8 mouse cellular contexts compared by ENCODE assay signal in genomic region chr13:67306718-67307117, GRCm38 (mm10). TPM values are rescaled to one million over a fixed set of nuclear protein-coding genes. Genes with fewer than 3 reads are reported as not detected.
A peak's percentile ranks its signal among the peaks of the same experiment; 100 is the strongest.
DNase-seq lines count a peak whose midpoint lies in the region; ATAC-seq and TF ChIP-seq lines count a peak whose summit lies in the region.

No protein-coding gene starts in this region.

- H3K36me3 ChIP-seq in ES-E14 (ENCODE audit: control insufficient read depth, insufficient read depth, low read length, poor library complexity, severe bottlenecking) = no peaks in the 10 kb centered on the region
- no peaks in the 10 kb centered on the region for H3K36me3 ChIP-seq in forebrain, embryonic 12.5 days (replicated peaks)
- H3K36me3 ChIP-seq in limb, embryonic 11.5 days (ENCODE audit: control insufficient read depth, insufficient read depth, low read length) = no peaks in the 10 kb centered on the region
- no peaks in the 10 kb centered on the region for H3K36me3 ChIP-seq in midbrain, postnatal 0 days (ENCODE audit: insufficient read depth, low read length)

- H3K4me1 ChIP-seq in ES-E14 (ENCODE audit: control insufficient read depth in 2 of 2, insufficient read depth in 2 of 2, low read length in 2 of 2, poor library complexity in 1 of 2) = peaks cover 0 to 2% of the 10 kb centered on the region in 2 experiments; a peak in 1 of 4 replicates
- peaks cover 7% of the 10 kb centered on the region for H3K4me1 ChIP-seq in forebrain, embryonic 12.5 days
- no peaks in the 10 kb centered on the region for H3K4me1 ChIP-seq in limb, embryonic 11.5 days (ENCODE audit: control insufficient read depth, insufficient read depth, low read length)
- 0 out of 2 replicates have a peak, but pooled peaks cover 3% of the 10 kb centered on the region for H3K4me1 ChIP-seq in midbrain, postnatal 0 days (ENCODE audit: insufficient read depth, low read length)

- WGBS in forebrain, embryonic 12.5 days = 37% methylated on average over 5 of the region's 5 CpGs
- 41% methylated on average over 5 of the region's 5 CpGs for WGBS in limb, embryonic 11.5 days
- WGBS in midbrain, postnatal 0 days = 22% methylated on average over 5 of the region's 5 CpGs

- H3K4me2 ChIP-seq in forebrain, embryonic 12.5 days = peak overlapping the region; percentile 78
- peak overlapping the region; percentile 89 for H3K4me2 ChIP-seq in limb, embryonic 11.5 days (ENCODE audit: low read depth, severe bottlenecking)
- peak overlapping the region; percentile 83 for H3K4me2 ChIP-seq in midbrain, postnatal 0 days (ENCODE audit: low read depth, low read length, poor library complexity, severe bottlenecking)

- peak overlapping the region; percentile 95 for H3K4me3 ChIP-seq in gastrocnemius, adult 2 months
- peak overlapping the region; percentile 42 to 94 for H3K4me3 ChIP-seq in ES-E14 (ENCODE audit: insufficient read depth in 1 of 2, low read depth in 1 of 2, low read length in 2 of 2, poor library complexity in 1 of 2, severe bottlenecking in 1 of 2)
- H3K4me3 ChIP-seq in forebrain, embryonic 12.5 days (replicated peaks) = peak overlapping the region; percentile 64
- H3K4me3 ChIP-seq in limb, embryonic 11.5 days (ENCODE audit: low read depth, low read length) = peak overlapping the region; percentile 74; the same call in 1 of the 2 replicates
- H3K4me3 ChIP-seq in midbrain, postnatal 0 days (ENCODE audit: low read depth, low read length) = peak overlapping the region; percentile 74

- H3K9me3 ChIP-seq in ES-E14 (ENCODE audit: control insufficient read depth, insufficient read depth, low read depth, low read length) = no peaks in the 10 kb centered on the region
- no peaks in the 10 kb centered on the region for H3K9me3 ChIP-seq in forebrain, embryonic 12.5 days
- H3K9me3 ChIP-seq in limb, embryonic 11.5 days (ENCODE audit: control insufficient read depth, low read length) = no peaks in the 10 kb centered on the region
- H3K9me3 ChIP-seq in midbrain, postnatal 0 days (ENCODE audit: low read length) = no peaks in the 10 kb centered on the region

- no peak for TF ChIP-seq CTCF in gastrocnemius, adult 2 months (IDR thresholded peaks at IDR 0.05)
- no peak for TF ChIP-seq CTCF in midbrain, postnatal 0 days (IDR thresholded peaks at IDR 0.05)

- DNase-seq in gastrocnemius, adult 2 months = no peak
- DNase-seq in gastrocnemius, postnatal 36 days = no peak
- no peak for DNase-seq in ES-E14 (ENCODE audit: low read depth, low spot score)
- DNase-seq in limb, embryonic 11.5 days (ENCODE audit: low spot score) = no peak
- peak; percentile 12 for DNase-seq in midbrain, postnatal 0 days (ENCODE audit: low spot score)
- DNase-seq in B cell, adult 2 months = no peak
- no peak for DNase-seq in frontal cortex, postnatal 10 days (ENCODE audit: low spot score in 2 of 2)

- intact Hi-C loops in gastrocnemius, adult 2 months (cut with DNase I) = loop anchor here (5.0 to 10.0 kb wide), 2 partner anchors 39 to 112 kb away; partner anchors contain the start of gene Zfp455
- intact Hi-C loops in gastrocnemius, postnatal 36 days (cut with DNase I) = loop anchor here (5.0 kb wide), 1 partner anchor 179 kb away; no protein-coding TSS in a partner anchor

- no peak overlapping the region; the same call in 1 of the 2 replicates for H3K9ac ChIP-seq in ES-E14 (ENCODE audit: insufficient read depth, low read depth, low read length, poor library complexity, severe bottlenecking)
- 0 out of 2 replicates have a peak overlapping the region, but pooled peaks have one; percentile 71 for H3K9ac ChIP-seq in forebrain, embryonic 12.5 days
- H3K9ac ChIP-seq in limb, embryonic 11.5 days (ENCODE audit: low read length) = no peak overlapping the region
- peak overlapping the region; percentile 75; the same call in 1 of the 2 replicates for H3K9ac ChIP-seq in midbrain, postnatal 0 days (replicated peaks; ENCODE audit: low read length, poor library complexity, severe bottlenecking)

- ATAC-seq in forebrain, embryonic 12.5 days (ENCODE audit: low FRiP score) = peak; percentile 66
- peak; percentile 53 for ATAC-seq in limb, embryonic 11.5 days (ENCODE audit: insufficient number of reproducible peaks, low FRiP score, low TSS enrichment, low read depth)
- peak; percentile 61 for ATAC-seq in midbrain, postnatal 0 days (ENCODE audit: low FRiP score)

- H3K27ac ChIP-seq in gastrocnemius, adult 2 months = peak overlapping the region; percentile 94
- H3K27ac ChIP-seq in ES-E14 (ENCODE audit: insufficient read depth, low read depth, low read length, poor library complexity, severe bottlenecking) = no peak overlapping the region
- H3K27ac ChIP-seq in forebrain, embryonic 12.5 days = no peak overlapping the region
- H3K27ac ChIP-seq in limb, embryonic 11.5 days (replicated peaks; ENCODE audit: low read depth, low read length) = no peak overlapping the region
- peak overlapping the region; percentile 65 for H3K27ac ChIP-seq in midbrain, postnatal 0 days (ENCODE audit: low read depth, low read length)

- H3K27me3 ChIP-seq in forebrain, embryonic 12.5 days = no peaks in the 10 kb centered on the region
- no peaks in the 10 kb centered on the region for H3K27me3 ChIP-seq in limb, embryonic 11.5 days (ENCODE audit: control insufficient read depth, insufficient read depth, low read length)
- no peaks in the 10 kb centered on the region for H3K27me3 ChIP-seq in midbrain, postnatal 0 days (ENCODE audit: insufficient read depth, low read length)

- in situ Hi-C loops in ES-E14 (cut with MboI; ENCODE audit: low sequenced_read_pairs in 2 of 2, unreplicated experiment in 2 of 2) = no loop called here

TF ChIP-seq in ES-E14, 5 proteins besides CTCF, POLR2A, EP300 and RAD21:
- TF ChIP-seq ZNF384 (IDR thresholded peaks at IDR 0.05; ENCODE audit: low read depth, low read length) (no peak), HCFC1 (IDR thresholded peaks at IDR 0.05; ENCODE audit: borderline replicate concordance, insufficient read depth, low read length) (no peak), MAFK (IDR thresholded peaks at IDR 0.05; ENCODE audit: insufficient read depth, low read depth, low read length) (no peak), CHD2 (IDR thresholded peaks at IDR 0.05; ENCODE audit: low read depth, low read length) (no peak), ZC3H11A (IDR thresholded peaks at IDR 0.05; ENCODE audit: borderline replicate concordance, low read depth, low read length) (no peak)

RNA-seq across cellular contexts. Expression of gene Zfp457, which starts 0.4 kb away (rescaled TPM):
- total RNA-seq in gastrocnemius, adult 2 months (2021) = 1 to 10 TPM; 4.0 to 4.4 TPM
- 1 to 10 TPM; 3.7 to 3.8 TPM for total RNA-seq in gastrocnemius, postnatal 36 days (2021)
- total RNA-seq in ES-E14 (2012; rRNA removed) = 1.2 TPM in 2 replicates
- polyA plus RNA-seq in forebrain, embryonic 12.5 days (2016; fragmentation: Nextera tagmentation; extraction: Ambion mirVana) = 0.65 and 1.1 TPM in 2 replicates
- polyA plus RNA-seq in limb, embryonic 11.5 days (2014; fragmentation: Nextera tagmentation; extraction: Ambion mirVana) = 0.27 and 0.54 TPM in 2 replicates
- 1.3 and 2.8 TPM in 2 replicates for total RNA-seq in midbrain, postnatal 0 days (2014; rRNA removed)
- 0.44 and 0.49 TPM in 2 replicates for polyA plus RNA-seq in midbrain, postnatal 0 days (2015; fragmentation: Nextera tagmentation; extraction: Ambion mirVana)

RNA-seq across cellular contexts. Expression of gene Zfp595, which starts 25.7 kb away (rescaled TPM):
- 1 to 10 TPM; 1.5 to 1.6 TPM for total RNA-seq in gastrocnemius, adult 2 months (2021)
- 1 to 10 TPM in 1 of 2 experiments, under 1 TPM in 1; 0.94 to 1.4 TPM for total RNA-seq in gastrocnemius, postnatal 36 days (2021)
- total RNA-seq in ES-E14 (2012; rRNA removed) = 3.5 and 4.3 TPM in 2 replicates
- polyA plus RNA-seq in forebrain, embryonic 12.5 days (2016; fragmentation: Nextera tagmentation; extraction: Ambion mirVana) = 1.6 and 2.2 TPM in 2 replicates
- 1.9 and 2.8 TPM in 2 replicates for polyA plus RNA-seq in limb, embryonic 11.5 days (2014; fragmentation: Nextera tagmentation; extraction: Ambion mirVana)
- total RNA-seq in midbrain, postnatal 0 days (2014; rRNA removed) = 2.5 and 2.6 TPM in 2 replicates
- 0.48 and 0.60 TPM in 2 replicates for polyA plus RNA-seq in midbrain, postnatal 0 days (2015; fragmentation: Nextera tagmentation; extraction: Ambion mirVana)

RNA-seq across cellular contexts. Expression of gene Zfp458, which starts 28.5 kb away (rescaled TPM):
- total RNA-seq in gastrocnemius, adult 2 months (2021) = 1 to 10 TPM; 1.3 to 1.5 TPM
- under 1 TPM; 0.69 to 0.92 TPM for total RNA-seq in gastrocnemius, postnatal 36 days (2021)
- total RNA-seq in ES-E14 (2012; rRNA removed) = 1.4 TPM in 2 replicates
- polyA plus RNA-seq in forebrain, embryonic 12.5 days (2016; fragmentation: Nextera tagmentation; extraction: Ambion mirVana) = 2.8 and 3.4 TPM in 2 replicates
- 1.7 and 2.2 TPM in 2 replicates for polyA plus RNA-seq in limb, embryonic 11.5 days (2014; fragmentation: Nextera tagmentation; extraction: Ambion mirVana)
- total RNA-seq in midbrain, postnatal 0 days (2014; rRNA removed) = 13.0 and 15.7 TPM in 2 replicates
- 3.6 and 3.7 TPM in 2 replicates for polyA plus RNA-seq in midbrain, postnatal 0 days (2015; fragmentation: Nextera tagmentation; extraction: Ambion mirVana)

RNA-seq across cellular contexts. Expression of gene Gm28044, which starts 53.6 kb away (rescaled TPM):
- total RNA-seq in gastrocnemius, adult 2 months (2021) = 1 to 10 TPM; 1.2 to 1.6 TPM
- not detected for total RNA-seq in gastrocnemius, postnatal 36 days (2021)
- total RNA-seq in ES-E14 (2012; rRNA removed) = not detected in 2 replicates
- not detected in 2 replicates for polyA plus RNA-seq in forebrain, embryonic 12.5 days (2016; fragmentation: Nextera tagmentation; extraction: Ambion mirVana)
- polyA plus RNA-seq in limb, embryonic 11.5 days (2014; fragmentation: Nextera tagmentation; extraction: Ambion mirVana) = not detected in 2 replicates
- not detected in 2 replicates for total RNA-seq in midbrain, postnatal 0 days (2014; rRNA removed)
- not detected in 2 replicates for polyA plus RNA-seq in midbrain, postnatal 0 days (2015; fragmentation: Nextera tagmentation; extraction: Ambion mirVana)

RNA-seq across cellular contexts. Expression of gene Zfp953, which starts 53.7 kb away (rescaled TPM):
- total RNA-seq in gastrocnemius, adult 2 months (2021) = 1 to 10 TPM; 1.1 to 1.2 TPM
- 1 to 10 TPM in 1 of 2 experiments, under 1 TPM in 1; 0.62 to 1.0 TPM for total RNA-seq in gastrocnemius, postnatal 36 days (2021)
- total RNA-seq in ES-E14 (2012; rRNA removed) = 6.1 and 6.9 TPM in 2 replicates
- polyA plus RNA-seq in forebrain, embryonic 12.5 days (2016; fragmentation: Nextera tagmentation; extraction: Ambion mirVana) = 0.87 and 0.94 TPM in 2 replicates
- polyA plus RNA-seq in limb, embryonic 11.5 days (2014; fragmentation: Nextera tagmentation; extraction: Ambion mirVana) = 1.1 and 1.2 TPM in 2 replicates
- total RNA-seq in midbrain, postnatal 0 days (2014; rRNA removed) = 0.71 and 1.3 TPM in 2 replicates
- polyA plus RNA-seq in midbrain, postnatal 0 days (2015; fragmentation: Nextera tagmentation; extraction: Ambion mirVana) = 0.13 and 0.22 TPM in 2 replicates

Comparison
In these comparisons a context has a peak if more than half of its experiments do, and no peak if none do; other contexts are left out.
1. H3K27ac ChIP-seq: peak in gastrocnemius, adult 2 months (single experiment) and midbrain, postnatal 0 days (single experiment); none in ES-E14 (single experiment), forebrain, embryonic 12.5 days (single experiment) and limb, embryonic 11.5 days (single experiment).
2. H3K9ac ChIP-seq: peak in forebrain, embryonic 12.5 days (single experiment) and midbrain, postnatal 0 days (single experiment); none in ES-E14 (single experiment) and limb, embryonic 11.5 days (single experiment).
3. Peak in every context shown above with its lines, with median percentiles within 50 percentile points of each other: H3K4me3 ChIP-seq, ATAC-seq and H3K4me2 ChIP-seq.